Mouse (Mus musculus) heart, embryonic 11.5 days (tissue): ENCODE results near the gene Gnat1. TPM values are rescaled to one million over a fixed set of nuclear protein-coding genes. Genes with fewer than 3 reads are reported as not detected.

Experiments
- ATAC-seq: fragments of 200-750 bp; cut with Nextera tagmentation; replicated peaks from 2 replicates; pipeline ENCODE4 v1.8.0; 2017; ENCODE audit warnings: moderate library complexity; ENCODE audit not compliant: insufficient number of reproducible peaks, low FRiP score, low TSS enrichment
- H3K27ac ChIP-seq: fragments of 300-500 bp; sonication (generic); 2 replicates; pipeline ENCODE4 v1.5.1; 2014; ENCODE audit warnings: mild to moderate bottlenecking, low read depth, low read length
- H3K27me3 ChIP-seq: fragments of 300-500 bp; sonication (generic); 2 replicates; pipeline ENCODE4 v1.6.1; 2014; ENCODE audit warnings: mild to moderate bottlenecking, low read length, mixed read lengths; ENCODE audit not compliant: control insufficient read depth, insufficient read depth
- H3K36me3 ChIP-seq: fragments of 300-500 bp; sonication (generic); 2 replicates; pipeline ENCODE4 v1.6.1; 2014; ENCODE audit warnings: mild to moderate bottlenecking, low read length, moderate library complexity, mixed read lengths; ENCODE audit not compliant: control insufficient read depth, insufficient read depth
- H3K4me1 ChIP-seq: fragments of 300-500 bp; sonication (generic); 2 replicates; pipeline ENCODE4 v1.6.1; 2014; ENCODE audit warnings: low read length; ENCODE audit not compliant: control insufficient read depth, insufficient read depth
- H3K4me2 ChIP-seq: fragments of 300-500 bp; sonication (generic); 2 replicates; pipeline ENCODE4 v1.6.1; 2014; ENCODE audit warnings: mild to moderate bottlenecking, moderate library complexity
- H3K4me3 ChIP-seq: fragments of 300-500 bp; sonication (generic); 2 replicates; pipeline ENCODE4 v1.5.1; 2014; ENCODE audit warnings: low read depth, low read length
- H3K9ac ChIP-seq: fragments of 300-500 bp; sonication (generic); 2 replicates; pipeline ENCODE4 v1.6.1; 2014; ENCODE audit warnings: mild to moderate bottlenecking, low read depth, low read length, moderate library complexity
- H3K9me3 ChIP-seq: fragments of 300-500 bp; sonication (generic); replicated peaks from 2 replicates; pipeline ENCODE4 v1.6.1; 2016; ENCODE audit warnings: low read length; ENCODE audit not compliant: control insufficient read depth
- WGBS: fragments of 180-500 bp; shearing (Covaris S2); extraction: QIAGEN DNeasy Blood & Tissue Kit; methylation state at CpG from one replicate; pipeline ENCODE4 v1.1.7; 2014; ENCODE audit not compliant: insufficient replicate concordance; 5-methylcytosine and 5-hydroxymethylcytosine counted together
- polyA plus RNA-seq: library from polyadenylated mRNA; unstranded; fragments of >200 nt; fragmentation: Nextera tagmentation; extraction: Ambion mirVana; gene quantifications from 2 replicates; pipeline ENCODE4 v1.2.1, GENCODE M21; 2014

The Gnat1 gene
- polyA plus RNA-seq, 1 experiment from 2014 or later: 1.2 TPM

GRCm38 (mm10) chr9:107650708-107651481 lies 28.6 kb downstream of the Gnat1 start:
- 0 out of 2 replicates have a peak overlapping the region, but pooled peaks have one; percentile 16 for H3K9ac ChIP-seq
- peaks cover 9% of the 10 kb centered on the region for H3K4me1 ChIP-seq
- no peak for ATAC-seq
- WGBS: 41% methylated on average over 12 of the region's 12 CpGs
- H3K4me2 ChIP-seq: no peak overlapping the region
- no peak overlapping the region for H3K27ac ChIP-seq
- no peak overlapping the region for H3K4me3 ChIP-seq
- H3K27me3 ChIP-seq: no peaks in the 10 kb centered on the region
- H3K36me3 ChIP-seq: no peaks in the 10 kb centered on the region
- H3K9me3 ChIP-seq: no peaks in the 10 kb centered on the region

GRCm38 (mm10) chr9:107650225-107650624 lies 29.3 kb downstream of the Gnat1 start:
- no peak overlapping the region for H3K9ac ChIP-seq
- no peaks in the 10 kb centered on the region for H3K9me3 ChIP-seq
- no peaks in the 10 kb centered on the region for H3K27me3 ChIP-seq
- no peak overlapping the region for H3K4me2 ChIP-seq
- no peak for ATAC-seq
- 66% methylated on average over 7 of the region's 7 CpGs for WGBS
- no peaks in the 10 kb centered on the region for H3K36me3 ChIP-seq
- peaks cover 9% of the 10 kb centered on the region for H3K4me1 ChIP-seq
- H3K27ac ChIP-seq: no peak overlapping the region
- H3K4me3 ChIP-seq: no peak overlapping the region

DNA sequence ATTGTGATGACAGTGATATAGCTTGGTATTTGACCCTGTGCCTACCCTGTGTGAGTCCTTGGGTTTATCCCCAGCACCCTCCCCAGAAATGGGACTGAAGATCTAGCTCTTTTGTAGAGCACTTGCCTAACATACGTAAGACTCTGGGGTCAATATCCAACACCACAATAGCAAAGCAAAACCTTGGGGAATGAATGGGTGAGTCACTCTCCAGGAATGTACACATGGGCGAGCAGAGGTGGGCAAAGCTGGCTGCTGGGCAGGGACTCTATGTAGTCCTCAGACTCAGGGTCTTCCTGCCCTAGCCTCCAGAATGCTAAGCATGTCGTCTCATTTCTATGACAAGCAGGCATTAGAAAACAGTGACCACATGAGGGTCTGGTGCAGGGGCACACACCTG lies 30.7 kb downstream of the Gnat1 start:
- H3K4me1 ChIP-seq: peaks cover 9% of the 10 kb centered on the region
- no peak overlapping the region for H3K27ac ChIP-seq
- no peak overlapping the region for H3K4me2 ChIP-seq
- no peak overlapping the region for H3K4me3 ChIP-seq
- no peak overlapping the region for H3K9ac ChIP-seq
- ATAC-seq: no peak
- no peaks in the 10 kb centered on the region for H3K36me3 ChIP-seq
- no peaks in the 10 kb centered on the region for H3K27me3 ChIP-seq
- H3K9me3 ChIP-seq: no peaks in the 10 kb centered on the region
- 49% methylated on average over 3 of the region's 3 CpGs for WGBS

DNA sequence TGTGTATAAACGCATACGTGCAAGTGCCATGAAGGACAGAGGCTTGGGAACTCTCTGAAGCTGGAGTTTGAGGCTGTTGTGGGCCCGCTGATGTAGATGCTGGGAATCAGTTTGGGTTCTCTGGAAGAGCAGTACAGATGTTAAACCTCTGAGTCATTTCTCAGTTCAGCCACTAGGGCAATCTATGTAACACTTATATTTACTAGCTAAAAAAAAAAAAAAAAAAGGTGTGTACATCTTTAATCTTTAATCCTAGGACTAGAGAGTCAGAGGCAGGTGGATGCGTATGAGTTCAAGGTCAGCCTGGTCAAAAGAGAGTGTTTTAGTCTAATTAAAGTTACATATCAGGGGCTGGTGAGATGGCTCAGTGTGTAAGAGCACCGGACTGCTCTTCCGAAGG lies 32.5 kb downstream of the Gnat1 start:
- H3K36me3 ChIP-seq: no peaks in the 10 kb centered on the region
- no peak overlapping the region for H3K9ac ChIP-seq
- no peak overlapping the region for H3K27ac ChIP-seq
- H3K4me1 ChIP-seq: peaks cover 9% of the 10 kb centered on the region
- no peaks in the 10 kb centered on the region for H3K27me3 ChIP-seq
- H3K9me3 ChIP-seq: no peaks in the 10 kb centered on the region
- no peak overlapping the region for H3K4me2 ChIP-seq
- WGBS: 77% methylated on average over 6 of the region's 6 CpGs
- no peak for ATAC-seq
- H3K4me3 ChIP-seq: no peak overlapping the region

GRCm38 (mm10) chr9:107645577-107645976 lies 33.9 kb downstream of the Gnat1 start:
- 11% methylated on average over 5 of the region's 5 CpGs for WGBS
- no peak overlapping the region for H3K27ac ChIP-seq
- H3K4me3 ChIP-seq: no peak overlapping the region
- no peak overlapping the region; the same call in 1 of the 2 replicates for H3K4me2 ChIP-seq
- ATAC-seq: no peak
- no peak overlapping the region for H3K9ac ChIP-seq
- H3K9me3 ChIP-seq: no peaks in the 10 kb centered on the region
- H3K27me3 ChIP-seq: no peaks in the 10 kb centered on the region
- H3K4me1 ChIP-seq: peaks cover 3% of the 10 kb centered on the region
- no peaks in the 10 kb centered on the region for H3K36me3 ChIP-seq

GRCm38 (mm10) chr9:107645153-107645510 lies 34.4 kb downstream of the Gnat1 start:
- no peak overlapping the region for H3K27ac ChIP-seq
- peak overlapping the region; percentile 58 for H3K9ac ChIP-seq
- H3K36me3 ChIP-seq: no peaks in the 10 kb centered on the region
- 49% methylated on average over 7 of the region's 7 CpGs for WGBS
- H3K4me1 ChIP-seq: no peaks in the 10 kb centered on the region
- no peaks in the 10 kb centered on the region for H3K27me3 ChIP-seq
- no peaks in the 10 kb centered on the region for H3K9me3 ChIP-seq
- H3K4me3 ChIP-seq: no peak overlapping the region
- H3K4me2 ChIP-seq: peak overlapping the region; percentile 74
- ATAC-seq: no peak

- WGBS: 5% methylated on average over 35 of the region's 35 CpGs
- H3K4me3 ChIP-seq: peak overlapping the region; percentile 37
- H3K27me3 ChIP-seq: no peaks in the 10 kb centered on the region
- H3K36me3 ChIP-seq: no peaks in the 10 kb centered on the region
- H3K4me1 ChIP-seq: no peaks in the 10 kb centered on the region
- peak; percentile 53 for ATAC-seq
- H3K9me3 ChIP-seq: no peaks in the 10 kb centered on the region
- peak overlapping the region; percentile 72 for H3K9ac ChIP-seq
- H3K4me2 ChIP-seq: peak overlapping the region; percentile 74
- peak overlapping the region; percentile 54; the same call in 1 of the 2 replicates for H3K27ac ChIP-seq
These were observed 34.9 kb downstream of the Gnat1 start for GRCm38 (mm10) chr9:107644495-107645152.

GRCm38 (mm10) chr9:107643544-107644214 lies 35.8 kb downstream of the Gnat1 start:
- Histone ChIP-seq H3K27me3 (no peaks in the 10 kb centered on the region), H3K9ac (no peak overlapping the region), H3K4me3 (no peak overlapping the region), H3K36me3 (no peaks in the 10 kb centered on the region), H3K9me3 (no peaks in the 10 kb centered on the region), H3K4me1 (no peaks in the 10 kb centered on the region), H3K4me2 (peak overlapping the region; percentile 74), H3K27ac (no peak overlapping the region)
- ATAC-seq: no peak
- 88% methylated on average over 13 of the region's 13 CpGs for WGBS
